Mouse (Mus musculus) E14TG2a.4 (cell line): ENCODE results near the gene Mob3c.

Experiments used
- CTCF ChIP-seq: conservative IDR thresholded peaks from 2 replicates; pipeline ENCODE4 v1.5.1; 2014; ENCODE audit warnings: low read length
- POU5F1 ChIP-seq: IDR thresholded peaks from 2 replicates; pipeline ENCODE4 v1.6.1; 2014; ENCODE audit warnings: low read length, borderline replicate concordance

GRCm38 (mm10) chr4:115878828-115879227 is 50.9 kb downstream of the Mob3c start:
- TF ChIP-seq CTCF (no peak), POU5F1 (no peak)
